Mouse (Mus musculus) stomach, postnatal 0 days (tissue): ENCODE measurements at regions not wholly inside any gene's neighbourhood (a gene's known extent, or its start where the extent isn't known, plus 50 kb on each side); places are given as distances from the start of the nearest gene placed in this dataset.

ENCODE experiments used
- ATAC-seq: fragments of 200-750 bp; cut with Nextera tagmentation; 2 replicates; pipeline ENCODE4 v1.8.0; 2017; ENCODE audit not compliant: low FRiP score, low TSS enrichment
- DNase-seq: peaks from one replicate; pipeline ENCODE4 v3.0.0-alpha.2; 2016; ENCODE audit warnings: low spot score
- H3K27ac ChIP-seq: fragments of 300-500 bp; sonication (generic); replicated peaks from 2 replicates; pipeline ENCODE4 v1.5.1; 2014; ENCODE audit warnings: mild to moderate bottlenecking, control low read depth
- H3K27me3 ChIP-seq: fragments of 300-500 bp; sonication (generic); 2 replicates; pipeline ENCODE4 v1.6.1; 2014; ENCODE audit warnings: low read length; ENCODE audit not compliant: control insufficient read depth, insufficient read depth
- H3K36me3 ChIP-seq: fragments of 300-500 bp; sonication (generic); 2 replicates; pipeline ENCODE4 v1.6.1; 2014; ENCODE audit warnings: low read length, mixed read lengths; ENCODE audit not compliant: control insufficient read depth, insufficient read depth
- H3K4me1 ChIP-seq: fragments of 300-500 bp; sonication (generic); replicated peaks from 2 replicates; pipeline ENCODE4 v1.6.1; 2014; ENCODE audit warnings: antibody characterized with exemption; ENCODE audit not compliant: control insufficient read depth, insufficient read depth
- H3K4me2 ChIP-seq: fragments of 300-500 bp; sonication (generic); replicated peaks from 2 replicates; pipeline ENCODE4 v1.6.1; 2014; ENCODE audit warnings: low read depth, mild to moderate bottlenecking, control low read depth, moderate library complexity
- H3K4me3 ChIP-seq: fragments of 300-500 bp; sonication (generic); 2 replicates; pipeline ENCODE4 v1.5.1; 2014; ENCODE audit warnings: low read depth, low read length, control low read depth
- H3K9ac ChIP-seq: fragments of 300-500 bp; sonication (generic); 2 replicates; pipeline ENCODE4 v1.6.1; 2014; ENCODE audit warnings: mild to moderate bottlenecking, low read length, control low read depth, mixed read lengths
- H3K9me3 ChIP-seq: fragments of 300-500 bp; sonication (generic); 2 replicates; pipeline ENCODE4 v1.6.1; 2016; ENCODE audit warnings: low read length; ENCODE audit not compliant: control insufficient read depth
- CTCF ChIP-seq: IDR thresholded peaks from 2 replicates; pipeline ENCODE4 v1.5.1; 2016; ENCODE audit warnings: antibody characterized with exemption, low read depth, mild to moderate bottlenecking, moderate library complexity
- EP300 ChIP-seq: optimal IDR thresholded peaks from 2 replicates; pipeline ENCODE3; 2016; ENCODE audit warnings: antibody characterized with exemption
- WGBS: fragments of 180-500 bp; shearing (Covaris S2); extraction: QIAGEN DNeasy Blood & Tissue Kit; methylation state at CpG from one replicate; pipeline ENCODE4 v1.1.7; 2014; 5-methylcytosine and 5-hydroxymethylcytosine counted together

DNA sequence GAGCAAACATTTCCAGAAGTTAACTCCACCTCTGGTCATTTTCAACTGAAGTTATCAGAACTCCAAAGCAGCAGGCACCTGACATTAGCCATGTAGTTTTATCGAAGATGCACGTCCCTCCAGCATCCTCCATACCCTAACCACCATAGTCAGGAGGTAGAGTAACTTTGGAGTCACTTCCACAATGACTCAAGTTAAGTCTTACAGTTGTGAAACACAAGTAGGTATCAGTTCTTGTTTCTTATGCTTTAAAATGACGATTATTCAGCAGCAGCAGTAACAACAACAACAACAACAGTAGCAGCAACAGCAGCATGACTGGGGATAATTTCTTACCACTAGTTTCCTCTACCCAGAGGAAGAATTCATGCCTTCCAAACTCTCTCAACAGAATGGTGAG lies 51.3 kb upstream of the Tank start:
- Histone ChIP-seq H3K4me3 (no peak overlapping the region), H3K27me3 (no peaks in the 10 kb centered on the region), H3K4me2 (no peak overlapping the region), H3K4me1 (no peaks in the 10 kb centered on the region), H3K27ac (no peak overlapping the region), H3K9ac (no peak overlapping the region), H3K36me3 (no peaks in the 10 kb centered on the region), H3K9me3 (no peaks in the 10 kb centered on the region)
- DNase-seq (no peak), ATAC-seq (no peak)
- TF ChIP-seq CTCF (no peak), EP300 (no peak)
- WGBS, result 93% methylated on average over 3 of the region's 3 CpGs

DNA sequence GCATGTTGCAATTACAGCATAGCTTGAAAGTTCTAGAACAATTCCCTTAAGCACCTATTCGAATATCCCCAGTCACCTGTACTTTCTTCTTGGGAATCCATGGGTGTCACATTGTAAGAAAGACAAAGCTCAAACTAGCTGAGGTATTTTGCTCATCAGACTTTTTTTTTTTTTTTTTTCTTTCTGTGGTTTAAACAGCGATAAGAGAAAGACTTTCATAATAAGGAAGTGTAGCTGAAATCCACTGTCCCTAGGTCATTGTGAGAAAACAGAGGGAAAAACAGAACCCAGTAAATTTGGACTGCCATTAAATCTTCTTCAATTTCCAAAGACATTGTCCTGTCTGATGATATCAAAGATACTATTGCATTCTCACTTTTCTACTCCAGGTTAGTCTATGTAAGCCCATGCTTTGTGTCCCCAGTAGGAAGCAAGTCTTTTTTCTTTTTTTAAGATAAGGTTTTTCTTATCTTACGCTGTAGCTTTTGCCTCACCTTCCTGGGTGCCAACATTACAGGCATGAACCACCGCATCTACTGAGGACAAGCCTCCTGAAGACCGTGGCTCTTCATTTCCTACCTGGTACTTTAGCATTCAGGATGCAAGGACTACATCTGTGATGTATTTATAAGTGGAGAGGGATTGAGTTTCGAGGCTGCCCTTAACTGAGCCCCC lies 54.2 kb upstream of the Tank start:
- Histone ChIP-seq H3K36me3 (no peaks in the 10 kb centered on the region), H3K27me3 (no peaks in the 10 kb centered on the region), H3K4me1 (no peaks in the 10 kb centered on the region), H3K9me3 (no peaks in the 10 kb centered on the region), H3K4me3 (no peak overlapping the region), H3K9ac (no peak overlapping the region), H3K27ac (no peak overlapping the region), H3K4me2 (no peak overlapping the region)
- no peak for DNase-seq
- ATAC-seq, result no peak
- no peak for TF ChIP-seq EP300
- no peak for TF ChIP-seq CTCF
- 67% methylated on average over 6 of the region's 6 CpGs for WGBS

- Histone ChIP-seq H3K4me1 (no peaks in the 10 kb centered on the region), H3K4me2 (no peak overlapping the region), H3K27me3 (no peaks in the 10 kb centered on the region), H3K36me3 (no peaks in the 10 kb centered on the region), H3K4me3 (no peak overlapping the region), H3K27ac (no peak overlapping the region), H3K9me3 (no peaks in the 10 kb centered on the region), H3K9ac (no peak overlapping the region)
- DNase-seq (no peak), ATAC-seq (no peak)
- 93% methylated on average over 6 of the region's 6 CpGs for WGBS
- no peak for TF ChIP-seq EP300
- TF ChIP-seq CTCF, result no peak
These were observed 63.8 kb upstream of the Tank start for GRCm38 (mm10) chr2:61514445-61515123.

DNA sequence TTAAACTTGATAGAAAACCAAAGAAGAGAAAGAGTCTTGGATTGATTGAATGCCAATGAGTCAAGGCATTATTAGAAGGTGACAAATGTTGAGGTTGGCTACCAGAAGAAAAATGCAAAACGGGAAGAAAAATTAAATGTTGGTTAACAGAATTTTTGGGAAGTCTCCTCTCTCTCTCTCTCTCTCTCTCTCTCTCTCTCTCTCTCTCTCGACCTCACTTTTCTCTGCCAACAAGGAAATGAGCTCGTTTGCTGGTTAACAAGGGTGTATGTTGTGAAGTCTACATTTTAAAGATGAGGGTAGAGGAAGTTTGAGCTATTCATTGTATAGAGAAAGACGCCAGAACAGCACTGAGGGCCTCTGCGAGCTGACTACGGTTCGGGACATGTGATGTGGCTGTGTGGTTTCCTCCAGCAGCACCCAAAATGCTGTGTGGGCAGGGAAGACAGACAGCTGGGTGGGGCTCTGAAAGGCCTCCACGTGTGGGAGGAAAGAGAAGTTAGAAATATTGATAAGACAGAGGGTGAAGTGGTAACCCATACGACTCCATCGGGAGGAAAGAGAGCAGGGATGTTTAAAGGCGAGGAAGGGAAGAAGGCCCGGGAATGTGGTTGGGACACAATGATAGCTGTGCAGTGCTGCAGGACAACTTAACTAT lies 64.5 kb upstream of the Tank start:
- Histone ChIP-seq H3K9ac (no peak overlapping the region), H3K4me1 (no peaks in the 10 kb centered on the region), H3K27me3 (no peaks in the 10 kb centered on the region), H3K9me3 (no peaks in the 10 kb centered on the region), H3K4me2 (no peak overlapping the region), H3K27ac (no peak overlapping the region), H3K36me3 (no peaks in the 10 kb centered on the region), H3K4me3 (no peak overlapping the region)
- WGBS, result 73% methylated on average over 12 of the region's 12 CpGs
- ATAC-seq (no peak), DNase-seq (no peak)
- TF ChIP-seq EP300 (no peak), CTCF (no peak)

- H3K27me3 ChIP-seq, result no peaks in the 10 kb centered on the region
- WGBS, result 85% methylated on average over 4 of the region's 4 CpGs
- H3K9me3 ChIP-seq, result no peaks in the 10 kb centered on the region
- no peak for ATAC-seq
- H3K4me3 ChIP-seq, result no peak overlapping the region
- no peaks in the 10 kb centered on the region for H3K36me3 ChIP-seq
- no peak overlapping the region for H3K27ac ChIP-seq
- no peak for TF ChIP-seq EP300
- no peak for TF ChIP-seq CTCF
- H3K9ac ChIP-seq, result no peak overlapping the region
- no peak overlapping the region for H3K4me2 ChIP-seq
- no peaks in the 10 kb centered on the region for H3K4me1 ChIP-seq
- DNase-seq, result no peak
These were observed 74.8 kb upstream of the Tank start for GRCm38 (mm10) chr2:61503594-61503993.

DNA sequence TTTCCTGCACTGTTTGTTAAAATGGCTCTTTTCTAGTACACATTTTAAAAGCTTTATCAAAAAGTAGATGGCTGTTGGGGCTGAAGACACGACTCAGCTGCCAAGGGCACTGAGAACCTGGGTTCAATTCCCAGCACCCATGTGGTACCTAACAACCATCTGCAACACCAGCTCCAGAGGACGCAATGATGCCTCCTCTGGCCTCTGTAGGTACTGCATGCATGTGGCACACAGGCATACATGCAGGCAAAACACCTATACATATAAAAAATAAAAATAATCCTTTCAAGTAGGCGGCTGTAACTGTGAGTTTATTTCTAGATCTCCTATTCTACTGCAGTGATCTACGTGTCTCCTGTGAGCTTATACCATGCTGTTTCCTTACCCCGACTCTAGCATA lies 76.5 kb upstream of the Tank start:
- Histone ChIP-seq H3K36me3 (no peaks in the 10 kb centered on the region), H3K27ac (no peak overlapping the region), H3K4me1 (no peaks in the 10 kb centered on the region), H3K4me3 (no peak overlapping the region), H3K4me2 (no peak overlapping the region), H3K9ac (no peak overlapping the region), H3K9me3 (no peaks in the 10 kb centered on the region), H3K27me3 (no peaks in the 10 kb centered on the region)
- TF ChIP-seq EP300 (no peak), CTCF (peak; percentile 31)
- DNase-seq, result no peak
- no peak for ATAC-seq
- WGBS, result 89% methylated on average over 5 of the region's 5 CpGs
